In the genomic region with DNA sequence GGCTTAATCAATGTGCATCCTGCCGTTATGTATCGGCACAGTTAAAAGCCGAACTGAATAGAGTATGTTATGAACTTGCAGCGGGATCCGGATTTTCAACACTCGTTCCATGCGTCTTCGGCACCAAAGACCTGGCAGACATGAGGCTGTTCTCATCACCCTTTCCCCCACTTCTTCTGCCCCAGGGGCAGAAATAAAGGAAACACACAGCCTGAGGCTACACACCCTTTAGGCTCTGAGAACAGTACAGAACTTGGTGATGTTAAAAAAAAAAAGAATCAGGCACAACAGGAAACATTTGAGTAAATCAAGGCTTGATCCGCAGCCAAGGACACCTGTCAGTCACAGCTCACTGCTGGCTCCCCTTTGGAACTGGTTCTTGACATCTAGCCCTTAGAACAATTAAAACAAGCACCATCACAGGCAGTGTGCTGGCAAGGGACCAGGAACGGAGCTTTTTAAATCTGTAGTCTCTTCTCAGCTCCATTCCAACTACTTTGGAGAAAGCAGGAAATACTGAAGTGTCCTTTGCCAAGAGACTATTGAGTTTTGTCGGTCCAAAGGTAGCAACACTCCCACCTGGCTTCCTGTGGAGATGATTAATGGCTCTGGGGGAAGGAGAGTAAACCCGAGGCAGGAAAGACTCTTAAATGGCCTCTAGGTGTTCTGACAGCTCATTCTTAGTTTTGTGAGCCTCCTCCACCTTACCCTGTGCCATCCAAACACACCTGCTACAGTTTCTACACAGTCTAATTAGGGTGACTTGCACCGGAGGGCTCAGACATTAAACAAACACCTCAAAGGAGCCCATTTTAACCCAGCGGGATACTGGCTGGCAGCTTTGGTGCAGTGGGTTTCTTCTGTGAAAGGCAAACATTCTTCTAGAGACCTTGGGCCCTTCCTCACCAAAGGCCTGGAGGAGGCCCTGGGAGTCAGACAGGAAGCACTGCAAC, we compare ENCODE assay signal across 9 mouse cellular contexts. TPM values are rescaled to one million over a fixed set of nuclear protein-coding genes. Genes with fewer than 3 reads are reported as not detected.
DNase-seq lines count a peak whose midpoint lies in the region; ATAC-seq and TF ChIP-seq lines count a peak whose summit lies in the region.
"Had no signal": no experiment of that assay in that cellular context is flagged by ENCODE, and none has a peak within 500 bp of the region (broad histone marks: within the 10 kb centered on the region; RNA-seq: fewer than 3 reads in every experiment).

No protein-coding gene starts in this region.

- no peaks in the 10 kb centered on the region for H3K27me3 ChIP-seq in limb, embryonic 11.5 days (ENCODE audit: control insufficient read depth, insufficient read depth, low read length)
- no peaks in the 10 kb centered on the region for H3K27me3 ChIP-seq in limb, embryonic 10.5 days (ENCODE audit: low read depth, poor library complexity, severe bottlenecking)
- no peaks in the 10 kb centered on the region for H3K27me3 ChIP-seq in embryonic facial prominence, embryonic 15.5 days
- no peaks in the 10 kb centered on the region for H3K27me3 ChIP-seq in midbrain, postnatal 0 days (ENCODE audit: insufficient read depth, low read length)
- H3K27me3 ChIP-seq: neural tube, embryonic 13.5 days had no signal

- H3K36me3 ChIP-seq in limb, embryonic 11.5 days (ENCODE audit: control insufficient read depth, insufficient read depth, low read length), result no peaks in the 10 kb centered on the region
- no peaks in the 10 kb centered on the region for H3K36me3 ChIP-seq in limb, embryonic 10.5 days
- no peaks in the 10 kb centered on the region for H3K36me3 ChIP-seq in embryonic facial prominence, embryonic 15.5 days
- 0 out of 2 replicates have a peak, but pooled peaks cover 2% of the 10 kb centered on the region for H3K36me3 ChIP-seq in midbrain, postnatal 0 days (ENCODE audit: insufficient read depth, low read length)
- H3K36me3 ChIP-seq: neural tube, embryonic 13.5 days had no signal

- peaks cover 4% of the 10 kb centered on the region; the same call in 1 of the 2 replicates for H3K4me1 ChIP-seq in limb, embryonic 11.5 days (ENCODE audit: control insufficient read depth, insufficient read depth, low read length)
- peaks cover 12% of the 10 kb centered on the region for H3K4me1 ChIP-seq in limb, embryonic 10.5 days
- 0 out of 2 replicates have a peak, but pooled peaks cover 6% of the 10 kb centered on the region for H3K4me1 ChIP-seq in embryonic facial prominence, embryonic 15.5 days
- H3K4me1 ChIP-seq in midbrain, postnatal 0 days (ENCODE audit: insufficient read depth, low read length), result no peaks in the 10 kb centered on the region

- H3K9ac ChIP-seq in limb, embryonic 11.5 days (ENCODE audit: low read length), result no peak overlapping the region
- H3K9ac ChIP-seq in embryonic facial prominence, embryonic 15.5 days, result no peak overlapping the region
- no peak overlapping the region for H3K9ac ChIP-seq in midbrain, postnatal 0 days (replicated peaks; ENCODE audit: low read length, poor library complexity, severe bottlenecking)
- H3K9ac ChIP-seq: neural tube, embryonic 13.5 days had no signal

- DNase-seq in limb, embryonic 11.5 days (ENCODE audit: low spot score), result peak; percentile 21
- DNase-seq in limb, embryonic 10.5 days (ENCODE audit: low spot score), result no peak
- DNase-seq in kidney, adult 9 months, result peak; percentile 54
- peak; percentile 58 for DNase-seq in midbrain, postnatal 0 days (ENCODE audit: low spot score)
- no peak for DNase-seq in embryo, embryonic 9.5 days (ENCODE audit: extremely low spot score)
- no peak for DNase-seq in gastrocnemius, postnatal 4 days (ENCODE audit: low spot score in 2 of 2)

- no peak overlapping the region for H3K4me2 ChIP-seq in limb, embryonic 11.5 days (ENCODE audit: low read depth, severe bottlenecking)
- H3K4me2 ChIP-seq in embryonic facial prominence, embryonic 15.5 days (replicated peaks), result no peak overlapping the region
- H3K4me2 ChIP-seq in midbrain, postnatal 0 days (ENCODE audit: low read depth, low read length, poor library complexity, severe bottlenecking), result no peak overlapping the region
- H3K4me2 ChIP-seq: neural tube, embryonic 13.5 days had no signal

- ATAC-seq in limb, embryonic 11.5 days (ENCODE audit: insufficient number of reproducible peaks, low FRiP score, low TSS enrichment, low read depth), result no peak
- ATAC-seq in embryonic facial prominence, embryonic 15.5 days (ENCODE audit: insufficient number of reproducible peaks, low FRiP score, low TSS enrichment, low read depth), result peak; percentile 20; the same call in 1 of the 2 replicates
- no peak for ATAC-seq in midbrain, postnatal 0 days (ENCODE audit: low FRiP score)
- ATAC-seq in granulocyte monocyte progenitor cell, adult 5-6 weeks (replicated peaks; ENCODE audit: poor library complexity, severe bottlenecking), result no peak

- no peak overlapping the region for H3K27ac ChIP-seq in limb, embryonic 11.5 days (replicated peaks; ENCODE audit: low read depth, low read length)
- H3K27ac ChIP-seq in limb, embryonic 10.5 days, result no peak overlapping the region
- no peak overlapping the region for H3K27ac ChIP-seq in embryonic facial prominence, embryonic 15.5 days (replicated peaks)
- H3K27ac ChIP-seq in midbrain, postnatal 0 days (ENCODE audit: low read depth, low read length), result no peak overlapping the region
- H3K27ac ChIP-seq: neural tube, embryonic 13.5 days had no signal

- TF ChIP-seq CTCF in midbrain, postnatal 0 days (IDR thresholded peaks at IDR 0.05), result no peak

- H3K4me3 ChIP-seq in limb, embryonic 11.5 days (ENCODE audit: low read depth, low read length), result no peak overlapping the region
- H3K4me3 ChIP-seq in limb, embryonic 10.5 days, result no peak overlapping the region
- no peak overlapping the region for H3K4me3 ChIP-seq in embryonic facial prominence, embryonic 15.5 days (replicated peaks)
- no peak overlapping the region for H3K4me3 ChIP-seq in midbrain, postnatal 0 days (ENCODE audit: low read depth, low read length)
- H3K4me3 ChIP-seq: neural tube, embryonic 13.5 days had no signal

- H3K9me3 ChIP-seq in limb, embryonic 11.5 days (ENCODE audit: control insufficient read depth, low read length), result no peaks in the 10 kb centered on the region
- H3K9me3 ChIP-seq in limb, embryonic 10.5 days (replicated peaks), result no peaks in the 10 kb centered on the region
- H3K9me3 ChIP-seq in embryonic facial prominence, embryonic 15.5 days (replicated peaks), result no peaks in the 10 kb centered on the region
- no peaks in the 10 kb centered on the region for H3K9me3 ChIP-seq in midbrain, postnatal 0 days (ENCODE audit: low read length)
- H3K9me3 ChIP-seq: neural tube, embryonic 13.5 days had no signal

- 68% methylated on average over 14 of the region's 14 CpGs for WGBS in limb, embryonic 11.5 days
- WGBS in limb, embryonic 10.5 days, result 76% methylated on average over 14 of the region's 14 CpGs
- WGBS in embryonic facial prominence, embryonic 15.5 days, result 61% methylated on average over 14 of the region's 14 CpGs
- 58% methylated on average over 14 of the region's 14 CpGs for WGBS in midbrain, postnatal 0 days

RNA-seq across cellular contexts. Expression of gene Atp8a1, which starts 50.0 kb away (rescaled TPM):
- 5.7 and 7.7 TPM in 2 replicates for polyA plus RNA-seq in limb, embryonic 11.5 days (2014; fragmentation: Nextera tagmentation; extraction: Ambion mirVana)
- polyA plus RNA-seq in limb, embryonic 10.5 days (2016; fragmentation: Nextera tagmentation; extraction: Ambion mirVana), result 5.0 and 5.5 TPM in 2 replicates
- polyA plus RNA-seq in embryonic facial prominence, embryonic 15.5 days (2015; fragmentation: Nextera tagmentation; extraction: Ambion mirVana), result 8.1 and 8.8 TPM in 2 replicates
- 95.7 and 104 TPM in 2 replicates for total RNA-seq in midbrain, postnatal 0 days (2014; rRNA removed)
- polyA plus RNA-seq in midbrain, postnatal 0 days (2015; fragmentation: Nextera tagmentation; extraction: Ambion mirVana), result 35.5 and 42.9 TPM in 2 replicates
- 10 to 100 TPM; 11.7 to 12.8 TPM for total RNA-seq in gastrocnemius, postnatal 4 days (2021)
- 33.8 and 39.3 TPM in 2 replicates for total RNA-seq in granulocyte monocyte progenitor cell, adult 5-6 weeks (2014; fragmentation: Nextera tagmentation)
- 23.3 and 26.2 TPM in 2 replicates for total RNA-seq in granulocyte monocyte progenitor cell, adult 5-6 weeks (2017)

Comparison
In these comparisons a context has a peak if more than half of its experiments do, and no peak if none do; other contexts are left out.
1. DNase-seq: peak in limb, embryonic 11.5 days (single experiment), kidney, adult 9 months (single experiment) and midbrain, postnatal 0 days (single experiment); none in limb, embryonic 10.5 days (single experiment), embryo, embryonic 9.5 days (single experiment) and gastrocnemius, postnatal 4 days (0 of 2).